Mouse (Mus musculus): ENCODE measurements around the gene Ush1g. TPM values are rescaled to one million over a fixed set of nuclear protein-coding genes. Genes with fewer than 3 reads are reported as not detected.

Ush1g gene
- under 1 TPM; 0.39 to 0.49 TPM for total RNA-seq (2021)

DNA sequence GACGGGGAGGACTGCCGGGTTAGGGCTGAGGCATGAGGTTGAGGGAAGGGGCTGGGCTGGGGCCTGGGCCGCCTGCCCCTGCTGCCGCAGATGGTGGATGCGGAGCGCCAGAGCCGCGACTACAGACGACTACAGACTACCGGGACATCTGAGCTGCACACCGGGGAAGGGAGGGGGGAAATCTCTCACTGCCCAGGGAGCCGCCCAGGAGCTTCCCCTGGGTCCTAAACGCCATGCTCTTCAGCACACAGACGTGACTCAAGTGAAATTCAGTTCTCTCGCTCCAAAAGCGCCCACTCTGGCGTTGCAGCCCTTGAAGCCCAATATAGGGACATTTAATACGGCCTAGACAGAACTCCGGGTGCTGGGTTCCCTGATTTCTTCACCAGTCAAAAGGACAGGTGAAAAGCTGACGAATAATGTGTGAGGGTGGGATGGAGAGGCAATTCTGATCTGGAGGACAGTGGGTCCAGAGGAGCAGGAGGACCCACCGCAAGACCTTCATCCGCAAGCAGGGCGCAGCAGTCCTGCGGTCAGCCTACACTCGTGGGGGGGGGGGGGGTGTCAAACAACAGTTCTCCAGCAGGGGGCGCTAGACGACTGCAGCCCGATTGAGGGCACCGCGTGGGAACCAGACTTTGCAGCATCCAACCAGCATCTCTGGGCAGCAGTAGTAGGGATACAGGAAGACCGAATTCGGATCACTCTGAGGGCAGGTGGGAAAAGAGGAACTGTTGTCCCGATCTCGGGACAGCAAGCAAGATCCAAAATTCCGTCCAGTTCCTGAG is at the start of gene Ush1g:
Gene Ush1g, minus strand, starts transcription at position 136 of the 788 bp plus-strand sequence.
- intact Hi-C loops (cut with DNase I), result loop anchor here (1.0 kb wide), 1 partner anchor 31 kb away; no protein-coding TSS in a partner anchor
- no peak for DNase-seq (ENCODE audit: low spot score in 2 of 2)

DNA sequence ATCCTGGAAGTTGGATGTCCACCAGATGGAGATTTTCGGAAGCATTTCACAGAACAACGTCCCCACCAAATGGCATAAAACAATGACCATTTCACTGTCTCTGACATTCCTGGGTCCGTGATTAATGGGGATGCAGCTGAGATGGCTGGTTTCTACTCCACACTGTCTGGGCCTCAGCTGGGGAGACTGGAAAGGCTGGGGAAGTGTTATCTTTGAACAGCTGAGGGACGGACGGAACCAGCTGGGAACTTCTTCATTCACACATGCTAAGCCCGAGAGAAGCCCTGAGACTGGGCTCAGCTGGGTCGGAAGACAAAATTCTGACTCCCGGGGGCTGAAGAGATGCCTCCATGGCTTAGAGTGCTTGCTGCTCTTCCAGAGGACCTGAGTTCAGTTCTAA is 49.5 kb upstream of the Ush1g start:
- DNase-seq (ENCODE audit: low spot score in 2 of 2), result no peak
- intact Hi-C loops (cut with DNase I), result no loop called here

DNA sequence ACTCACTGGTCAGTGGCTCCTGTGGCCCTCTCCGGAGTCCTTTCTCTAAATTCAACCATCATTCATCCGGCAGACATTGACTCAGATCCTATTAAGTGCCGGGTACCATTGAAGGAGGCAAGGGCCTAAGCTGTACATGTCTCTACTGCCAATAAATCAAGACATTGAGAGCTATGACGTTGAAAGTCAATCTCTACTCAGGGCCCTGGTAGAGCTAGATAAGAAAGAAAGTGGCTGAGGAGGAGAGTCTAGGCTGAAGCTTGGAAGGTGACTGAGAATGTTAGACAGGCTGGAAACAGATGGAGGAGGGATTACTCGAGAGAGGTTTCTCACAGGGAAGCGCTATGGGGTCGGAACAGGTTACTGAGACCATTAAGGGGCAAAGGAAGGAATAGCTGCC is 48.5 kb upstream of the Ush1g start:
- no peak for DNase-seq (ENCODE audit: low spot score in 2 of 2)
- intact Hi-C loops (cut with DNase I), result no loop called here

DNA sequence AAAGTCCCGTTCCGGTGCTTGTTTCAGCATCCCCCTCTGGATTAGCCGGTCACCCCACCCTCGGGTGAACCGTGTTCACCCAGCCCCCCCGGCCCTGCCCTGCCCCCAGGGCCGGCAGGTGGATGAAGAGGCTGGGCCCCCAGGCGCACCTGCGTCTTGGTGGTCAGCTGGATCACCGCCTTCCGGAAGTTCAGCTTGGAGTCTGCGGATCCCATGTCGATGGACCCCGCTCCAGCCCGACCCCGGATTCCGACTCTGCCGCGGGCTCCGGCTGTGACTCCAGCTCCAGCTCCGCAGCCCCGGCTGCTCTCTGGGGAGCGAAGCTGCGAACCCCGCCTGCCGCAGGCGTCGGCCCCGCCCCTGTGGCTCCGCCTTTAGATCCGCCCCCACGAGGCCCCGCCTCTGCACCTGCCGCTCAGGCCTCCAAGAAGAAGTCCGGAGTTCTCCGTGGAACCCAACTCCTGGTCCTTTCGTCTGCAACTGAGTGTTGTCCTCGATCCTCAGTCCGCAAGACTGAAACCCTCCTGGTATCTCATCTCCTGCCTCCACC is 45.6 kb upstream of the Ush1g start, which contains the start of gene Hid1:
Gene Hid1, minus strand, starts transcription at position 362 of the 550 bp plus-strand sequence.
- intact Hi-C loops (cut with DNase I), result loop anchor here (2.0 kb wide), 1 partner anchor 53 kb away; the partner anchor contains the start of gene Kctd2
- DNase-seq (ENCODE audit: low spot score in 2 of 2), result peak; percentile 86 to 89

DNA sequence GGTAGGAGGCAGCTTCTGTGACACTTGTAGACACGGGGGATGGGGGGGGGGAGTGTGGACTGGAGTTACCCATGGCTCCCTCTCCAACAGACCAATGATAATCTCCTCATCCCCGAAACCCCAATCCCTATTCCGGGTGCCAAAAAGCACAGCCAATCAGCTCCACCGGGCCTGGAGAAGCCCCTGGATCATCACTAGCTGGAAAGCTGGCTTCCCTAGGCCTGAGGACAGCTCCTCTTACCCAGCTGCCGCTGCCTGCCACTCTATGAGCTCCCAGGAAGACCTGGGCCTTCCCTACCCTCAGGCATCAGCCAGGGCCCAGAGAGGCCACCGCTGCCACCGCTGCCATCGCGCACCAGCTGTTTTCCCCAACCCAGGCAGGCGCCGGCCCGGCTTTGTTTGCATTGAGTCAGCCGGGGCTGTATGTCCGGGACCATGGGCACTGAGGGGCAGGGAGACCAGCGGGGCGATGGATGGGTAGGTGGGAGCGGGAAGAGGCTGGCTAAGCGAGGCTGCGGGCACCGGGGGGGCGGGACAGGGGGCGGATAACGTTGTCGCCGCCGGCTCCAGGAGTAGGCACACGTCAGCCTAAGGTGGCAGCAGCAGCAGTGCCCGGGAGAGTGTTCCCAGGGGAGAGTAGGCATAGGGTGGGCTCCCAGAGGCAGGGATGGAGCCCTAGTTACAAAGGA is 45.0 kb upstream of the Ush1g start:
- DNase-seq (ENCODE audit: low spot score in 2 of 2), result peak; percentile 55 to 70
- intact Hi-C loops (cut with DNase I), result loop anchor here (2.0 kb wide), 1 partner anchor 54 kb away; the partner anchor contains the start of gene Kctd2

DNA sequence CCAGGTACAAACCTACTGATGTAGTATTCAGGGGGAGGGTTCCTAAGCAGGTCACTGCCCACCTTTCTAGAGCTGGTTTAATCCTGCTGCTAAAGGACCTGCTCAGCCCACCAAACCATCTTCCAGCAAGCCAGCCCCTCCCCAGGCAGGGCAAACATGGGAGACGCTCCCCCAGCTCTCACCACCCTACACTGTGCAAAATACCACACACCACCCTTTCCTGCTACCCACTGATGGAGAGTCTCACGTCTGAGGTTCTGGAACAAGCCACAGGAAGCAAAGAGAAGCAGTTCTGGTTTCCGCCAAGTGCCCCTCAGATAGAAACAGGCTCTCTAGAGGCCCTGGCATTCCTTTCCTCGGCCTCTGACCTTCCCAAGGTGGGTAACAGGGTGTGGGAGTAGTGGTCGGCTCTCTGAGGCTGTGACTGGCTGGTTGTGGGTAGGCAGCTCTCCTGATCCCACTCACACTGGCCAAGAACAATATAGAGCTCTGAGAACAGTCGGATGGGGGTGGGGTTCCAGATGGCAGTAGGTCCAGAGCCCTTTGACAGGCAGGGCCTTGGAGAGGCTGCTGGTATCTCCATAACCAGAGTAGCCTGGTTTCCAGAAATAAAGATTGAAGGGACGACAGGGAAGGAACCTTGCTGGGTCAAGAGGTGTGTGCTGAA is 44.3 kb upstream of the Ush1g start:
- DNase-seq (ENCODE audit: low spot score in 2 of 2), result no peak
- intact Hi-C loops (cut with DNase I), result loop anchor here (2.0 kb wide), 1 partner anchor 55 kb away; the partner anchor contains the start of gene Kctd2

DNA sequence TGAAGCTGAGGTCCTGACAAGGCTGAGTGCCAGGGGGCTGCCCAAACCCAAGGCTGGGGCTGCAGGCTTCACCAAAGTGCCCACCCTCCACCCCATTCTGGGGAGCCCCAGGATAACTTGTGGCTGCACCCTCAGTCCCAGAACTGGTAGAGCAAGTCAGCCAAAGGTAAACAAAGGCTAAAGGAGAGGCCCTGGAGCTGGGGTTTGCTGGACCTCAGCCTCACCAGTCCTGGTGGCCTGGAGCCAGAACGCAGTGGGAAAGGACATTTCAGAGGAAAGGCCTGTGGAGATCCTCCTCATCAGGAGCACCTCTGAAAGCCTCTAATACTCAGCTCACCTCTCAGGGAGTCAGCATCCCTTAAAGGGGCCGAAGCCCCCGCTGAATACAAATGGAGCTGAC is 42.3 kb upstream of the Ush1g start:
- no peak for DNase-seq (ENCODE audit: low spot score in 2 of 2)
- intact Hi-C loops (cut with DNase I), result no loop called here

DNA sequence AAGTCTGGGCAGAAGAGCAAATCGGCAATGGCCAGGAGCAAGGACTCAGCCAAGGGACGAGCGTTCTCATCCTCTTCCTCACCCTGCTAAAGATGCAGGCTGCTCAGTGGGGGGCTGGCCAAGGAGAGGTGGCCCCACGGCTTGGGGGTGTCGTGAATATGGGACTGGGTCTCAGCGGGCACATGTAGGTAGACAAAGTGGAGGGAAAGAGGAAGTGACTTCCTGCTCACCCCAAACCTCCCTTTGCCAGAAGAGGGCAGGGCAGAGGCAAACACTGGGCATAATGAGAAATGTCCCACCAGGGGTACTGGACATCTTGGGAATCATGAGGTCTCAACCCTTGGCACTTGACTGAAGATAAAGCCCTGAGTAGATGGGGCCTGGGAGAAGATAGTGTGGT is 37.9 kb upstream of the Ush1g start:
- intact Hi-C loops (cut with DNase I), result loop anchor here (5.0 kb wide), 1 partner anchor 113 kb away; no protein-coding TSS in a partner anchor
- DNase-seq (ENCODE audit: low spot score in 2 of 2), result no peak

DNA sequence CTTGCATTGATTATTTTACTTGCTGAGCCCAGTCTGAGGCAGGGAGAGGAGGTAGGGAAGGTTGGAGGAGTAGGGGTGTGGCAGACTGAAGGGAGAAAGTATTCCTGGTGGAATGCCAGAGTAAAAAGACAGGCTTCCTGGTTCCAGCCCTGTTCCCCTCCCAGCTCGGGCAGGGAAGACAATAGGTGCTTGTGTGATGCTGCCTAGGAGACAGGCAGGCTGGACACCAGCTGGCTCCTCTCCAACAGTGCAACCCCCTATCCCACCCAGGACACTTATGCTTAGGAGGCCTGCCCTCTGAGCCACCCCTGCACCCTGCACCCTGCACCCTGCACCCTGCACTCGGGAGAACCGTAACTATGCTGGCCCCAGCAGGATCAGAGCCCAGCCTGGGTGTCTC is 37.5 kb upstream of the Ush1g start:
- intact Hi-C loops (cut with DNase I), result loop anchor here (5.0 kb wide), 1 partner anchor 113 kb away; no protein-coding TSS in a partner anchor
- no peak for DNase-seq (ENCODE audit: low spot score in 2 of 2)

DNA sequence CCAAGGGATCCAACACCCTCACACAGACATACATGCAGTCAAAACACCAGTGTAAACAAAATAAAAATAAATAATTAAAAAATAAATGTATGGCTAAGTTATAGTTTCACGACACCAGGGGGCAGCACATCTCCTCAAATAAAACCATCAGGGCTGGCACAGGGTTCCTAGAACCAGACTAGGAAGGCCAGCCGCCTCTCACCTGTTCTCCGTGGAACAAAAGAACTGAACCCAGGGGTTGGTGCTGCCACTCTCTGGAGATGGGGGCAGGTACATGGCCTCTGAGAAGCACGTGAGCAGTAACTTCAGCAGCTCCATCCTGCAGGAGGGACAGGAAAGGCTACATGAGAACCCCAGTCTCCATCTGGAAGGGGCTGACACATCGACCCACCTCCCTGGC is 36.6 kb upstream of the Ush1g start:
- intact Hi-C loops (cut with DNase I), result loop anchor here (5.0 kb wide), 1 partner anchor 114 kb away; no protein-coding TSS in a partner anchor
- peak; percentile 55 to 61 for DNase-seq (ENCODE audit: low spot score in 2 of 2)

DNA sequence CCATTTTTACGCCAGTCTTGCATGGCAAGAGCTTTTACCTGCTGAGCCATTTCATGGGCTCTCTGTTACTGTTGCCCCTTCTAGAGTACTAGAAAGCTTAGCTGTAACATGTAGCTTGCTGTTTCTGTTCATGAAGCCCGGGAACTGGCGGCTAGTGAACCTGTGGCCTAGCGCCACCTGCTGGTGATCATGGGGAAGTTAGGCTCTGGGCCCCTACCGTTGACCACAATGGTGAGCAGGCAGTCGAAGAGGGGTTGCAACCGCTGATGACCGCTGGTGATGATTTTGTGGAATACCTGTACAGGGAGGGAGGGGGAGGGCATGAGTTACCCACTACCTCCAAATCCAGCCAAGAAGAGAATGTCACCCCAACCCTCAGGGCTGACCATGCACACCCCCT is 32.3 kb upstream of the Ush1g start:
- peak; percentile 50 to 57 for DNase-seq (ENCODE audit: low spot score in 2 of 2)
- intact Hi-C loops (cut with DNase I), result no loop called here

DNA sequence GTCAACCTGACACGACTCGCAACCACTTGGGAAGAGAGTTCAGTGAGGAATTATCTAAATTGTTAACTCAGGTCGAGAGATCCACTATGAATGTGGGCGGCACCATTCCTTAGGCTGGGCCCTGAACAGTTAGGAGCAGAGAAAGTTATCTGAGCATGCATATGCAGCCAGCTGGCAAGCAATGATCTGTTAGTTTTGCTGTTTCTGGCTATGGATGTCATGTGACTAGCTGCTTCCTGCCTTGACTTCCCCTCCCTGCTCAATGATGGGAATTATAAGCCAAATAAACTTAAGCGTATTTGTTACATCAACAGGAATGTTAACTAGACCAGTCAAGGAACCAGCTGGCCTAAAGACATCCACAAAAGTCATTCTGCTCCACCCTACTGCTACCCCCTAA is 31.5 kb upstream of the Ush1g start:
- intact Hi-C loops (cut with DNase I), result loop anchor here (1.0 kb wide), 1 partner anchor 31 kb away; the partner anchor contains the start of gene Ush1g
- no peak for DNase-seq (ENCODE audit: low spot score in 2 of 2)

DNA sequence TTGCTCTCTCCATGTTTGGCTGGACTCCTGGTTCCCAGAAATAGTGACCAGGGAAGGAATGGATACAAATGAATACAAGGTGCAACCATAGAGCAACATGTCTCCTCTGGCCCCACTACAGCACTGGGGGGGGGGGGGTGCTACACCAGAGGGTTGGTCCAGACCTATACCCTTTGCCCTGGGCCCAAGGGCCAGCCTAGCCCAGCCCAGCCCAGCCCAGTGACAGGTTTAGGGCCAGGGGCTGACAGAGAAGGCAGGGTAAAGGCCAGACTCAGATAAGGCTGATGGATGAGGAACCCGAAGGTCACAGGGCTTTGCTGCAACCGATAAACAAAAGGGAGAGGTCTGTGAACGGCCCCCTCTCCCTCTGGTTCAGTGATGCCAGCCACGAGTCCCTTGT is 28.1 kb upstream of the Ush1g start:
- no peak for DNase-seq (ENCODE audit: low spot score in 2 of 2)
- intact Hi-C loops (cut with DNase I), result no loop called here

DNA sequence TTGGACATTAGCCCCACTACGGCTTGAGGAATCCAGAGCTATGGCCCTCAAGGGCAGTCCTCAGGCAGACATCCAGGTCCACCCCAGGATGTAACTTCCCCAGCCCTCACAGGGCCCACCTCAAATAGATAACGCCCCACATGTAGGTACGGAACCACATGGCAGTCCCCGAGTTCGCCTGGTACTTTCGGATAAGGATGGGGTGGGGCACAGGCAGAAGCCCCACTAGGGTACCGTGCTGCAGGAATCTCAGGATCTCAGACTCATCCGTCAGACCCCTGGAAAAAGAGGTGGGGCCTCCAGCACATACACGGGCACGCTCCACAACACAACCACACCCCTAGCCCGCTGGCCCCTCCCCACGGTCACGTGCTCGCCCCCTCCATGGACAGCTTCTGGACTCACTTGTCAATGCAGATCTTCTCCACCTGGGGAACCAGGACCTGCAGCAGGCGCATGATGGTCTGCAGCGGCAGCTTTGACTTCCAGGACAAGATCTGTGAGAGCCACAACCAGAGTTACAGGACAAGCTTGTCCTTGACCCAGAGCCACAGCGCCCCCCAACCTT is 26.9 kb upstream of the Ush1g start:
- intact Hi-C loops (cut with DNase I), result no loop called here
- no peak for DNase-seq (ENCODE audit: low spot score in 2 of 2)

DNA sequence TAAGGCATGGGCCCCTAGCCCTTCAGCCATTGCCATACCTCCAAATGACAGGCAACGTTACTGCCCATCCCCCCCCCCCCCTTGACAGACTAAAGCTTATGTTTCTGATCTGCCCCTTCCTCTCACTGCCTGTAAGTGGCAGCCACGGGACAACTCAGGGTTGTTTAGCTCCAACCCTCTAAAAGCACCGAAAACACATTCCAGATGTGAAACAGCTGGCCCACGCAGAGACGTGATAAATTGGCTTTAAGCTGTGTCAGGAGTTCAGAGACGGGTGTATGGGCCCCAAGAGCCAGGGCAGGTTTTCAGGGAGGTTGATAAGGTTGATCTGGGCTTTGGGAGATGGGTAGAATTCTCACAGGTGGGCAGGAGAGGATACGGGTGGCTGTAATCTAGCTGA is 23.7 kb upstream of the Ush1g start:
- DNase-seq (ENCODE audit: low spot score in 2 of 2), result no peak
- intact Hi-C loops (cut with DNase I), result no loop called here

DNA sequence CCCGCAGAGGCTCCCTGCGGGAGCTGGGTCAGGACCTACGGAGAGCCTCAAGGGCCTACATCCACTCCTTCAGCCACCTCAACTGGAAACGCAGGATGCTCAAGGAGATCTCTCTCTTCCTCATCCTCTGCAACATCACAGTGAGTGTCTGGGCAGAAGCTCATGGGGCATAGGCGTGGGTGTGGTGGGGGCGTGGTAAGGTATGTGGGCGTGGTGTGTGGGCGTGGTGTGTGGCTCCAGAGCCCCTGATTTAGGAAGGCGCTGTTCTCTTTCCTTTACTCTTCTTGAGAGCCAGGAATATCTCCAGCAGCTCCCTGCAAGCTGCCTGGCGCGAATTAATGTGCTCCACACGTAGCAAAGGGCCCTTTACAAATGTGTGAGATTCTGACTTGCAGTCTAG is 23.1 kb upstream of the Ush1g start:
- DNase-seq (ENCODE audit: low spot score in 2 of 2), result no peak
- intact Hi-C loops (cut with DNase I), result no loop called here

DNA sequence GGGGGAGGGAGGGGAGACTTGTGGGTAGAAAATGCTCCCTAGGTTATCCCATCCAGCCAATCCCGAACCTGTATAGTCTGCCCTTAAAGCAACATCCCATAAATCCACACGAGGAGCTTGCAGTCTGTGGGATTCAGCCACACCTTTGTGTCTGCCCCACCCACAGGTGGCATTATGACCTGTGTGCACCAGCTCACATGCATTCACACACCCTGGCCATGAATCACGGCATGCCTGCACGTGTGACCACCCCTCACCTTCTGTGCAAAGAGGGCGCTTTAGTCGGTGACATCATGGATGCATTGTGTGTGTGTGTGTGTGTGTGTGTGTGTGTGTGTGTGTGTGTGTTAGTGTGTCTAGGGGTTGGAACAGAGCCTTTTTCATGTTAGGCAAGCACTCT is 20.0 kb upstream of the Ush1g start:
- intact Hi-C loops (cut with DNase I), result no loop called here
- DNase-seq (ENCODE audit: low spot score in 2 of 2), result no peak

DNA sequence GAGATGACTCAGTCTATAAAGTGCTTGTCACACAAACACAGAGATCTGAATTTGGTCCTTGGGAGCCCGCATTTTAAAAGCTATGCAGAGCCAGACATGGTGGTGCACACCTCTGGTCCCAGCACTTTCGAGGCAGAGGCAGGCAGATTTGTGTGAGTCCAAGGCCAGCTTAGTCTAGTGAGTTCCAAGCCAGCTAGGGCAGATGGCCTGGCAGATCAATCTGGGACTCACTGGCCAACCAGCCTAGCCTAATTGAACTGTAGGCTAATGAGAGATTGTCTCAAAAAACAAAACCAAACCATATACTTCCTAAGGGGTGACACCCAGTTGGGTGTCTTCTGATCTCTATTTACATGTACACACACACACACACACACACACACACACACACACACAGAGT is 19.4 kb upstream of the Ush1g start:
- DNase-seq (ENCODE audit: low spot score in 2 of 2), result no peak
- intact Hi-C loops (cut with DNase I), result no loop called here

DNA sequence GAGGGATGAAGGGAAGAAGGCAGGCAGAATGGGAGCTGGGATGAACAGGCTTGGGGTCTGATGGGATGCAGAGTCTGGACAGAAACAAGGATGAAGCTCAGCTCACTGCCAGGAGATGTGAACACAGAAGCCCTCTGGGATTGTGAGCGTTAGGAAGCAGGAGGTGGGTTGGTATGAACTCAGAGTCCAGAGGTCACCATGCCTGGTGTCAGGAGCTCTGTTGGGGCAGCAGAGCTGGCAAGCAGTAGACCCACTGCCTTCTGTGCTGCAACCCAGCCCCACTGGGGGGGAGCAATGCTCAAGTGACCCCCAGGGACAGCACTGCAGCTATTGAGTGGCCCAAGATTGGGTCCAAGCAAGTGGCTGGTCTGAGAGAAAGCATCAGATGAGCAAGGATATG is 16.0 kb upstream of the Ush1g start:
- DNase-seq (ENCODE audit: low spot score in 2 of 2), result no peak
- intact Hi-C loops (cut with DNase I), result no loop called here

DNA sequence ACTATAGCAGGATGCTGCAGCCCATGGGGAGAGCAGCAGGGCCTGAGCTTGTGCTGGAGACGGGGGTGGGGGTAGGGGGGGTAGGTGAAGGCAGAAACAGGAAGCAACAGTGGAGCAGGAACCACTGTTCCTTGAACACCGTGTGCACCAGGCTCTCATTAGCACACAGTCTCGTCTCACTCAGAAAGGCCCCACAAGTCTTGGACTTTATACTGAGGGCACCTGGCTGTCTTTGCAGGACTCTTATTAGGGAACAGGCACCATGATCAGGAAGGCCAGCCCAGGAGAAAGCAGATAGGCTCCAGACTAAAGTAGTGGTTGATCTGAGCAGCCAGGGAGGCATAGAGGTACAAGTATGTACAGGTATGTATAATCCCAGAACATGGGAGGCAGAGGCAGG is 15.5 kb upstream of the Ush1g start:
- DNase-seq (ENCODE audit: low spot score in 2 of 2), result no peak
- intact Hi-C loops (cut with DNase I), result no loop called here
